Mouse (Mus musculus) kidney, adult 2 months (tissue): ENCODE measurements around the gene Gm28051.

Experiments used
- CTCF ChIP-seq: fragments of 200-500 bp; conservative IDR thresholded peaks from 2 replicates; pipeline ENCODE4 v1.5.1; 2011; ENCODE audit warnings: low read depth, mild to moderate bottlenecking, control low read depth, low read length, moderate library complexity, mixed read lengths; ENCODE audit not compliant: insufficient read depth, insufficient read length
- POLR2A ChIP-seq: fragments of 200-500 bp; IDR thresholded peaks from one replicate; pipeline ENCODE4 v1.6.1; 2011; ENCODE audit warnings: low read depth, low read length, control low read depth

DNA sequence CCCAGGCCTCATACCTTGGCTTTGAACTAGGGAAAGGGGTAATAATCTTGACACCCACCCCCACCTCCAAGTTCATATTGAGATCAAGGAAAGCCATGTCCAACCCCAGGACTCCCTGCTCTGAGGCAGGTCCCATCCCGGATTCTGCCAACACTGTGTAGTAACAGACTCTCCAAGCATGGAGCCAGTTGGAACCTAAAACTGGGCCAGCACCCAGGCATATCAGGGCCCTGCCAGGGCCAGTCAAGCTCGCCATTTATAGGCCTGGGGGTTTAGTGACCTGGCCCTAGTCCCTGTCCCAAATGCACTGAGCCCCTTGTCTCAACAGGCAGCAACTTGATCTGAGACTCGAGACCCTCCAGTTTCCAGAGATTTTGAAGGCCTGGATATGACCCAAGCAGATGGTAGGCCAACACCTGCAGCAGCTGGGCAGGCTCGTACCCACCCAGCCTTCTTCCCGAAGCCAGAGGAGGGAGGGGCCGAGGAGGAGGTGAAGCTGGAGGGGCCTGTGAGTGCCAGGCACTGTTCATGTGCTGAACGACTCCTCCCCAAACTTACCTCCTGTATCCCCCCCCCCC, 74.8 kb downstream of the Gm28051 start:
- TF ChIP-seq CTCF (no peak), POLR2A (no peak)
